Mouse (Mus musculus): ENCODE data around the gene Col8a2.

Gene Col8a2

DNA sequence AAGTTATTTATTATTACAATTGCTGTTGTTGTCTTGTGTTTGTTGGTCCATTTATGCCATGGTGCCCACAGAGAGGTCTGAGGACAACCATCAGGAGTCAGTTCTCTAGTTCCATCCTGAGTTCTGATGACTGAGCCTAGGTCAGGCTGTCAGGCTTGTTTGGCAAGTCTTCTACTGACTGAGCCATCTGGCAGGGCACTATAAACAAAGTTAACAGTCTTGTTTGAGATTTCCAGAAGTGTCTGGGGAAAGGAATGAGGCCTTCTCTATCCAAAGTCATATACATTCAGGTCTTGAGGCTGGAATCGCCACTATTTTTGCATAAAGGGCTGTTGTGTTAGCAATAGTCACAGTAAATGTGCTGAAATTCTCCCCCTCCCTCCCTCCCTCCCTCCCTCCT, 45.2 kb downstream of the Col8a2 start:
- no peak for DNase-seq (ENCODE audit: low read depth, low spot score)

DNA sequence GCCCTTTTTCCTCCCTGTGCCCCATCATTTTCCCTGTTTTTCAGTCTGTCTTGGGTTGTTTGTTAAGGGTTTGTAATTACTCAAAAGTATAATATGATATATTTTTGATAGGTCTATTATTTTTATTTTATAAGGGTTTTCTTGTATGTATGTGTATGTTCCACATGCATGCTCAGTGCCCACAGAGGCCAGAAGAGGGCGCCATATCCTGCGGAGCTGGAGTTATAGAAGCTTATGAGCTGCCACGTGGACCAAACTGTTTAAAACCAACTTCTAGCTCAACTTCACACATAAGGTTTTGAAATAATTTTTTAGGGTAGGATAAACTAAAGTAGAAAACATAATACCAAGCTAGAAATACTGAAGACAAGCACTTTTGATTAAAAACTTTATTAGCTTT, 45.8 kb downstream of the Col8a2 start:
- DNase-seq (ENCODE audit: low read depth, low spot score): peak; percentile 79

DNA sequence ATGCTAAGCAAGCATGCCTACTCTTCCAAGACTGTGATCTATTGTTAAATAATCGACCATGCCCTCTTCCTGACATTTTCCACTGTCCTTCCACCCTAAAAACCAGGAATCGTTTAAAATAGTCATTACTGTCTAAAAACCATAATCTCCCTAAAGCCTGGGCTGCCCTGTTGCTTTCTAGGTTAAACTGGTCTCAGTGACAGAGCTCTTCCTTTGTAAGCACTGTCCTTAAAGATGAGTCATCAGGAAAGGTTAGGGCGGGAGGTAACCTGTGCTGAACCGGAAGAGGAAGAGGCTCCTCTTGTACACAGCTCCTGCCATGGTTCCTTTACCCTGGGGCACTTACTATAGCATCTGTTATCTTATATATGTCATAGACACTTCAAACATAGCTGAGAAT, 52.9 kb downstream of the Col8a2 start:
- peak; percentile 75 for DNase-seq (ENCODE audit: low read depth, low spot score)

DNA sequence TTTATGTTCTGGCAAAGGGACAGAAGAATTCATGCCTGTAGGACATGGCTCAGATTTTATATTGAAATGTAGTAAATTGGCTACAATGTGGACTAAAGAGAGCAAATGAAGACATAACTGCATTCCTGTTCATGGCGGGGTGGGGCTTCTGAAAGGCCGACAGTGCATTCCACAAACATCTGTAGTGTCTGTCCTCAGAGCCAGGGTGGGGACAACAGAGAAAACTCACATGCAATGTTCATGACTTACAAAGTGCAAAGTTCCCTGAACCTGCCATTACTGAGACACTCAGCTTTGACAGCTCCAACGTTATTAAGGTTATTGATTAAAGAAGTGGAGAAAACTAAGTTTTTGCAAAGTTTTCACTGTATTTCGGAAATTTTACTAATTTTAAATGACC, 56.9 kb downstream of the Col8a2 start:
- peak; percentile 46 for DNase-seq (ENCODE audit: low read depth, low spot score)

GRCm38 (mm10) chr4:126360069-126360468, 73.5 kb downstream of the Col8a2 start:
- DNase-seq (ENCODE audit: low read depth, low spot score): no peak

Measured in ZHBTc4 (cell line).